Mouse (Mus musculus) embryonic facial prominence, embryonic 15.5 days (tissue): ENCODE data around the gene Gm6268. TPM values are rescaled to one million over a fixed set of nuclear protein-coding genes. Genes with fewer than 3 reads are reported as not detected.

Source experiments
- ATAC-seq: fragments of 200-750 bp; cut with Nextera tagmentation; 2 replicates; pipeline ENCODE4 v1.8.0; 2017; ENCODE audit warnings: low read depth, moderate TSS enrichment; ENCODE audit not compliant: insufficient number of reproducible peaks, low FRiP score, low TSS enrichment
- H3K27ac ChIP-seq: fragments of 300-500 bp; sonication (generic); replicated peaks from 2 replicates; pipeline ENCODE4 v1.5.1; 2015; ENCODE audit warnings: mild to moderate bottlenecking, inconsistent platforms
- H3K27me3 ChIP-seq: fragments of 300-500 bp; sonication (generic); 2 replicates; pipeline ENCODE4 v1.6.1; 2015; ENCODE audit warnings: inconsistent platforms
- H3K36me3 ChIP-seq: fragments of 300-500 bp; sonication (generic); 2 replicates; pipeline ENCODE4 v1.6.1; 2015; ENCODE audit warnings: mild to moderate bottlenecking, inconsistent platforms
- H3K4me1 ChIP-seq: fragments of 300-500 bp; sonication (generic); 2 replicates; pipeline ENCODE4 v1.6.1; 2015; ENCODE audit warnings: inconsistent platforms
- H3K4me2 ChIP-seq: fragments of 300-500 bp; sonication (generic); replicated peaks from 2 replicates; pipeline ENCODE4 v1.6.1; 2015; ENCODE audit warnings: mild to moderate bottlenecking, inconsistent platforms
- H3K4me3 ChIP-seq: fragments of 300-500 bp; sonication (generic); replicated peaks from 2 replicates; pipeline ENCODE4 v1.5.1; 2015; ENCODE audit warnings: mild to moderate bottlenecking, inconsistent platforms
- H3K9ac ChIP-seq: fragments of 300-500 bp; sonication (generic); 2 replicates; pipeline ENCODE4 v1.6.1; 2015; ENCODE audit warnings: inconsistent platforms
- H3K9me3 ChIP-seq: fragments of 300-500 bp; sonication (generic); replicated peaks from 2 replicates; pipeline ENCODE4 v1.6.1; 2016; ENCODE audit warnings: inconsistent platforms
- whole genome bisulfite sequencing: fragments of 180-500 bp; shearing (Covaris S2); methylation state at CpG from one replicate; pipeline ENCODE4 v1.1.7; 2015; 5-methylcytosine and 5-hydroxymethylcytosine counted together
- polyA plus RNA-seq: library from polyadenylated mRNA; unstranded; fragments of >200 nt; fragmentation: Nextera tagmentation; extraction: Ambion mirVana; gene quantifications from 2 replicates; pipeline ENCODE4 v1.2.1, GENCODE M21; 2015

Gene Gm6268
- polyA plus RNA-seq, result not detected in 2 replicates

- 93% methylated on average over 13 of the region's 13 CpGs for whole genome bisulfite sequencing
- Histone ChIP-seq H3K27ac (no peak within 1 kb of the TSS), H3K9me3 (no peaks in the 10 kb centered on the region), H3K4me2 (no peak within 1 kb of the TSS), H3K9ac (no peak within 1 kb of the TSS), H3K4me1 (no peaks in the 10 kb centered on the region), H3K4me3 (no peak within 1 kb of the TSS), H3K27me3 (no peaks in the 10 kb centered on the region), H3K36me3 (no peaks in the 10 kb centered on the region)
- no peak for ATAC-seq
Observed at GRCm38 (mm10) chrX:36400980-36401379, at the start of gene Gm6268. TSS of gene Gm6268 (plus strand) at chrX:36401280.

- Histone ChIP-seq H3K9me3 (no peaks in the 10 kb centered on the region), H3K27me3 (no peaks in the 10 kb centered on the region), H3K4me1 (no peaks in the 10 kb centered on the region), H3K4me3 (no peak overlapping the region), H3K36me3 (no peaks in the 10 kb centered on the region), H3K27ac (no peak overlapping the region), H3K4me2 (no peak overlapping the region), H3K9ac (no peak overlapping the region)
- WGBS, result 53% methylated on average over 3 of the region's 3 CpGs
- no peak for ATAC-seq
Observed at GRCm38 (mm10) chrX:36352446-36352845, 48.6 kb upstream of the Gm6268 start.

- ATAC-seq, result no peak
- no peaks in the 10 kb centered on the region for H3K36me3 ChIP-seq
- no peak overlapping the region for H3K4me2 ChIP-seq
- no peaks in the 10 kb centered on the region for H3K9me3 ChIP-seq
- H3K9ac ChIP-seq, result no peak overlapping the region
- no peaks in the 10 kb centered on the region for H3K27me3 ChIP-seq
- no peak overlapping the region for H3K4me3 ChIP-seq
- H3K27ac ChIP-seq, result no peak overlapping the region
- no peaks in the 10 kb centered on the region for H3K4me1 ChIP-seq
Observed at GRCm38 (mm10) chrX:36385340-36385739, 15.7 kb upstream of the Gm6268 start.

- no peaks in the 10 kb centered on the region for H3K36me3 ChIP-seq
Observed at GRCm38 (mm10) chrX:36389971-36390370, 11.1 kb upstream of the Gm6268 start.

GRCm38 (mm10) chrX:36390503-36390902, 10.6 kb upstream of the Gm6268 start:
- H3K9ac ChIP-seq, result no peak overlapping the region
- H3K27me3 ChIP-seq, result no peaks in the 10 kb centered on the region
- ATAC-seq, result no peak
- H3K4me1 ChIP-seq, result no peaks in the 10 kb centered on the region
- H3K36me3 ChIP-seq, result no peaks in the 10 kb centered on the region
- no peaks in the 10 kb centered on the region for H3K9me3 ChIP-seq
- no peak overlapping the region for H3K4me3 ChIP-seq
- H3K4me2 ChIP-seq, result no peak overlapping the region
- WGBS, result 42% methylated on average over 2 of the region's 2 CpGs
- H3K27ac ChIP-seq, result no peak overlapping the region

More at GRCm38 (mm10) chrX:36389971-36390370, 11.1 kb upstream of the Gm6268 start:
- no peaks in the 10 kb centered on the region for H3K9me3 ChIP-seq
- H3K27ac ChIP-seq, result no peak overlapping the region
- no peaks in the 10 kb centered on the region for H3K27me3 ChIP-seq
- H3K4me1 ChIP-seq, result no peaks in the 10 kb centered on the region
- H3K9ac ChIP-seq, result no peak overlapping the region
- no peak for ATAC-seq
- H3K4me3 ChIP-seq, result no peak overlapping the region
- no peak overlapping the region for H3K4me2 ChIP-seq
- WGBS, result 50% methylated on average over 3 of the region's 3 CpGs

GRCm38 (mm10) chrX:36392672-36393071, 8.4 kb upstream of the Gm6268 start:
- ATAC-seq, result no peak
- 73% methylated on average over 6 of the region's 6 CpGs for WGBS
- Histone ChIP-seq H3K9me3 (no peaks in the 10 kb centered on the region), H3K27me3 (no peaks in the 10 kb centered on the region), H3K4me1 (no peaks in the 10 kb centered on the region), H3K4me3 (no peak overlapping the region), H3K36me3 (no peaks in the 10 kb centered on the region), H3K4me2 (no peak overlapping the region), H3K27ac (no peak overlapping the region), H3K9ac (no peak overlapping the region)

GRCm38 (mm10) chrX:36393279-36393678, 7.8 kb upstream of the Gm6268 start:
- Histone ChIP-seq H3K4me1 (no peaks in the 10 kb centered on the region), H3K9ac (no peak overlapping the region), H3K4me3 (no peak overlapping the region), H3K4me2 (no peak overlapping the region), H3K9me3 (no peaks in the 10 kb centered on the region), H3K36me3 (no peaks in the 10 kb centered on the region), H3K27me3 (no peaks in the 10 kb centered on the region), H3K27ac (no peak overlapping the region)
- ATAC-seq, result no peak
- WGBS, result 39% methylated on average over 6 of the region's 6 CpGs

GRCm38 (mm10) chrX:36402316-36402715, 1.2 kb downstream of the Gm6268 start:
- ATAC-seq, result no peak
- Histone ChIP-seq H3K27ac (no peak overlapping the region), H3K4me3 (no peak overlapping the region), H3K4me1 (no peaks in the 10 kb centered on the region), H3K9me3 (no peaks in the 10 kb centered on the region), H3K27me3 (no peaks in the 10 kb centered on the region), H3K9ac (no peak overlapping the region), H3K4me2 (no peak overlapping the region), H3K36me3 (no peaks in the 10 kb centered on the region)
- WGBS, result 60% methylated on average over 6 of the region's 6 CpGs

- 87% methylated on average over 3 of the region's 3 CpGs for WGBS
- no peak overlapping the region for H3K4me2 ChIP-seq
- no peaks in the 10 kb centered on the region for H3K4me1 ChIP-seq
- ATAC-seq, result no peak
- no peak overlapping the region for H3K9ac ChIP-seq
- no peaks in the 10 kb centered on the region for H3K36me3 ChIP-seq
- no peak overlapping the region for H3K27ac ChIP-seq
- no peak overlapping the region for H3K4me3 ChIP-seq
- H3K27me3 ChIP-seq, result no peaks in the 10 kb centered on the region
- no peaks in the 10 kb centered on the region for H3K9me3 ChIP-seq
Observed at GRCm38 (mm10) chrX:36419153-36419552, 18.1 kb downstream of the Gm6268 start.

- Histone ChIP-seq H3K4me1 (no peaks in the 10 kb centered on the region), H3K27me3 (no peaks in the 10 kb centered on the region), H3K4me2 (no peak overlapping the region), H3K27ac (no peak overlapping the region), H3K9me3 (no peaks in the 10 kb centered on the region), H3K9ac (no peak overlapping the region), H3K36me3 (no peaks in the 10 kb centered on the region), H3K4me3 (no peak overlapping the region)
- 35% methylated on average over 6 of the region's 6 CpGs for WGBS
- no peak for ATAC-seq
Observed at GRCm38 (mm10) chrX:36434993-36435392, 33.9 kb downstream of the Gm6268 start.

- 92% methylated on average over 1 of the region's 1 CpGs for WGBS
- Histone ChIP-seq H3K9me3 (no peaks in the 10 kb centered on the region), H3K4me3 (no peak overlapping the region), H3K9ac (no peak overlapping the region), H3K4me1 (no peaks in the 10 kb centered on the region), H3K27ac (no peak overlapping the region), H3K36me3 (no peaks in the 10 kb centered on the region), H3K4me2 (no peak overlapping the region), H3K27me3 (no peaks in the 10 kb centered on the region)
- ATAC-seq, result no peak
Observed at GRCm38 (mm10) chrX:36437932-36438331, 36.9 kb downstream of the Gm6268 start.
